Mouse (Mus musculus) embryonic stem cell, embryonic (primary cell): ENCODE measurements at regions not wholly inside any gene's neighbourhood (a gene's known extent, or its start where the extent isn't known, plus 50 kb on each side); places are given as distances from the start of the nearest gene placed in this dataset.

Experiments used
- CTCF ChIA-PET, 4 experiments: fragments of 300-600 bp in 2 of 4; fragments of 350-600 bp in 2 of 4; sonication (Branson Sonifier 250); formaldehyde crosslinking; loops; one replicate each; lab custom pipeline; 2022; ENCODE audit warnings: inconsistent platforms in 2 of 4; lab: Charles Lee
- POLR2A ChIA-PET, 4 experiments: fragments of 300-600 bp in 2 of 4; fragments of 350-600 bp in 2 of 4; sonication (Branson Sonifier 250); formaldehyde crosslinking; loops; one replicate each; lab custom pipeline; 2022; ENCODE audit warnings: antibody characterized with exemption in 4 of 4, inconsistent platforms in 1 of 4; lab: Charles Lee

GRCm38 (mm10) chr3:62159031-62159430 is 179.1 kb upstream of the Arhgef26 start:
- CTCF ChIA-PET, result no interaction called here
- POLR2A ChIA-PET, result no interaction called here

- CTCF ChIA-PET, result interaction anchor here in 1 of 4 experiments (0.5 kb wide), 1 partner anchor 203 kb away, joined by 9 read pairs; no protein-coding TSS in a partner anchor
Observed at GRCm38 (mm10) chr3:62170647-62171046, 167.5 kb upstream of the Arhgef26 start.

GRCm38 (mm10) chr3:62187807-62188509 is 150.2 kb upstream of the Arhgef26 start:
- POLR2A ChIA-PET, result no interaction called here

More at GRCm38 (mm10) chr3:62170647-62171046, 167.5 kb upstream of the Arhgef26 start:
- POLR2A ChIA-PET, result no interaction called here

GRCm38 (mm10) chr3:62192466-62192865 is 145.7 kb upstream of the Arhgef26 start:
- ChIA-PET CTCF (interaction anchor here in 1 of 4 experiments (0.7 kb wide), 1 partner anchor 1370 kb away, joined by 3 read pairs; no protein-coding TSS in a partner anchor), POLR2A (no interaction called here)

More at GRCm38 (mm10) chr3:62187807-62188509, 150.2 kb upstream of the Arhgef26 start:
- CTCF ChIA-PET, result no interaction called here

- CTCF ChIA-PET, result interaction anchor here in 1 of 4 experiments (0.6 kb wide), 1 partner anchor 251 kb away, joined by 6 read pairs; no protein-coding TSS in a partner anchor
- POLR2A ChIA-PET, result no interaction called here
Observed at GRCm38 (mm10) chr3:62194421-62194820, 143.7 kb upstream of the Arhgef26 start.

- ChIA-PET POLR2A (no interaction called here), CTCF (no interaction called here)
Observed at GRCm38 (mm10) chr3:62196679-62197078, 141.5 kb upstream of the Arhgef26 start.

- ChIA-PET CTCF (interaction anchor here in 1 of 4 experiments (0.5 kb wide), 1 partner anchor 282 kb away, joined by 5 read pairs; no protein-coding TSS in a partner anchor), POLR2A (interaction anchor here in 1 of 4 experiments (0.7 kb wide), 1 partner anchor 1265 kb away, joined by 4 read pairs; no protein-coding TSS in a partner anchor)
Observed at GRCm38 (mm10) chr3:62215806-62216205, 122.3 kb upstream of the Arhgef26 start.

- ChIA-PET CTCF (no interaction called here), POLR2A (interaction anchor here in 1 of 4 experiments (0.5 kb wide), 1 partner anchor 121 kb away, joined by 3 read pairs; no protein-coding TSS in a partner anchor)
Observed at GRCm38 (mm10) chr3:62217335-62217734, 120.8 kb upstream of the Arhgef26 start.

GRCm38 (mm10) chr3:62227697-62228096 is 110.4 kb upstream of the Arhgef26 start:
- ChIA-PET POLR2A (interaction anchor here in 1 of 4 experiments (0.6 kb wide), 1 partner anchor 124 kb away, joined by 4 read pairs; no protein-coding TSS in a partner anchor), CTCF (interaction anchor here in 1 of 4 experiments (0.6 kb wide), 1 partner anchor 129 kb away, joined by 3 read pairs; no protein-coding TSS in a partner anchor)

- POLR2A ChIA-PET, result interaction anchor here in 1 of 4 experiments (0.6 kb wide), 1 partner anchor 124 kb away, joined by 4 read pairs; no protein-coding TSS in a partner anchor
- CTCF ChIA-PET, result interaction anchor here in 1 of 4 experiments (0.6 kb wide), 1 partner anchor 130 kb away, joined by 3 read pairs; no protein-coding TSS in a partner anchor
Observed at GRCm38 (mm10) chr3:62228156-62228555, 110.0 kb upstream of the Arhgef26 start.

- ChIA-PET POLR2A (no interaction called here), CTCF (interaction anchor here in 1 of 4 experiments (0.7 kb wide), 1 partner anchor 11 kb away, joined by 5 read pairs; no protein-coding TSS in a partner anchor)
Observed at GRCm38 (mm10) chr3:62241031-62241430, 97.1 kb upstream of the Arhgef26 start.

- ChIA-PET POLR2A (interaction anchor here in 1 of 4 experiments (1.2 kb wide), 1 partner anchor 21 kb away, joined by 3 read pairs; no protein-coding TSS in a partner anchor), CTCF (no interaction called here)
Observed at GRCm38 (mm10) chr3:62271703-62272102, 66.4 kb upstream of the Arhgef26 start.

GRCm38 (mm10) chr3:62278279-62278678 is 59.9 kb upstream of the Arhgef26 start:
- CTCF ChIA-PET, result no interaction called here
- POLR2A ChIA-PET, result no interaction called here

- CTCF ChIA-PET, result no interaction called here
- POLR2A ChIA-PET, result no interaction called here
Observed at GRCm38 (mm10) chr3:62280960-62281359, 57.2 kb upstream of the Arhgef26 start.
